Mouse (Mus musculus) CH12.LX (cell line): ENCODE results near the gene Rangrf.

ENCODE experiments used
- CHD1 ChIP-seq: IDR thresholded peaks from 2 replicates; pipeline ENCODE4 v1.6.1; 2012; ENCODE audit warnings: low read depth, low read length, improper control_type of control experiment, inconsistent platforms
- CTCF ChIP-seq, 2 experiments: IDR thresholded peaks in 1 of 2; conservative IDR thresholded peaks in 1 of 2; 2 replicates each; pipeline ENCODE4 v1.5.1; 2011 to 2012; ENCODE audit warnings: low read depth in 2 of 2, low read length in 2 of 2, improper control_type of control experiment in 1 of 2, inconsistent platforms in 1 of 2, mild to moderate bottlenecking in 1 of 2, moderate library complexity in 1 of 2
- EP300 ChIP-seq: IDR thresholded peaks from 2 replicates; pipeline ENCODE4 v1.6.1; 2011; ENCODE audit warnings: low read length, improper control_type of control experiment
- POLR2AphosphoS2 ChIP-seq: IDR thresholded peaks from 2 replicates; pipeline ENCODE4 v1.6.1; 2011; ENCODE audit warnings: low read depth, low read length, improper control_type of control experiment
- TCF12 ChIP-seq: IDR thresholded peaks from 2 replicates; pipeline ENCODE4 v1.6.1; 2014; ENCODE audit warnings: low read depth, mild to moderate bottlenecking, inconsistent platforms, low read length, improper control_type of control experiment
- ZMIZ1 ChIP-seq: IDR thresholded peaks from 2 replicates; pipeline ENCODE4 v1.6.1; 2012; ENCODE audit warnings: low read depth, mild to moderate bottlenecking, inconsistent platforms, low read length, improper control_type of control experiment

GRCm38 (mm10) chr11:68975085-68975484 lies at the start of gene Rangrf:
- TF ChIP-seq CHD1 (no peak), POLR2AphosphoS2 (no peak), ZMIZ1 (no peak), CTCF (conservative IDR thresholded peaks at IDR 0.05 in 1 of 2, IDR thresholded peaks at IDR 0.05 in 1 of 2; ENCODE audit: low read depth in 2 of 2, low read length in 2 of 2) (no peak), EP300 (no peak), TCF12 (no peak)
